Mouse (Mus musculus): ENCODE data around the gene Wdr20.

The Wdr20 gene

GRCm38 (mm10) chr12:110779296-110779695, 41.6 kb downstream of the Wdr20 start:
- no peak for DNase-seq (ENCODE audit: low spot score)

- no peak for DNase-seq (ENCODE audit: low spot score)
Measured at GRCm38 (mm10) chr12:110781181-110781580, 43.4 kb downstream of the Wdr20 start.

DNA sequence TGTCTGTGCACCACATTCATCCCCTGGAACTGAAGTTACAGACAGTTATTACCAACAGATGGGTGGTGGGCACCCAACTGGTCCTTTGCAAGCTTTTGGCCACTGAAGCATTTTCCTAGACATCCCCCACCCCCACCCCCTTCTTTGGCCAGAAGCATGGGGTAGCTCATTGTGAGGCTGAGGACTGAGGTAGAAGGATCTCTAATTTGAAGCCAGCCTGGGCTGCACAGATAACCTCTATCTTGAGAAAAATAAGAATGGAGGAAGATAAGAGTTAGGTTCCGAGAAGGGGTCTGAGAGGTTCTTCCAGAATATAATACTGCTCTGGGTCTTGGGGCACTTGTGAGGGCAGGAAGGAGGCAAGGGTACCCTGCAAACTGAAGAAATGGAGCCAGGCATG, 44.5 kb downstream of the Wdr20 start:
- no peak for DNase-seq (ENCODE audit: low spot score)

GRCm38 (mm10) chr12:110784211-110784610, 46.5 kb downstream of the Wdr20 start:
- no peak for DNase-seq (ENCODE audit: low spot score)

DNA sequence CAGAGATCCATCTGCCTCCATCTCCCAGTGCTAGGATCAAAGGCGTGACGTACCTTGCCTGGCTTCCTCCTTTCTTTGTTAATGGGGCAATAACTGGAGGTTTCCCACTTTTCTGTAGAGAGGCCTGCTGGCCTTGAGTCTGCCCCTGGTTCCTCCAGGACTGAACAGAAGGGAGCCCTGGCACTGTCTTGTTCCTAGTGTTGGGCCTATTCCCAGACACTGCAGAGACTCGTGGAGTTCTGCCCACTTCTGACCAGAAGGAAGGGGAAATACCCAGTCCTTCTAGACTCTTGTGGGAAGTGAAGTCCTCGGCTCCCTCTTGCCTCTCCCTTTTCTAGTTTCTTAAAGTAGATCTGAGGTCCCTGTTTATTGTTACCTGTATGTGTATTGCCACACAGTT, 48.5 kb downstream of the Wdr20 start:
- no peak for DNase-seq (ENCODE audit: low spot score)

DNA sequence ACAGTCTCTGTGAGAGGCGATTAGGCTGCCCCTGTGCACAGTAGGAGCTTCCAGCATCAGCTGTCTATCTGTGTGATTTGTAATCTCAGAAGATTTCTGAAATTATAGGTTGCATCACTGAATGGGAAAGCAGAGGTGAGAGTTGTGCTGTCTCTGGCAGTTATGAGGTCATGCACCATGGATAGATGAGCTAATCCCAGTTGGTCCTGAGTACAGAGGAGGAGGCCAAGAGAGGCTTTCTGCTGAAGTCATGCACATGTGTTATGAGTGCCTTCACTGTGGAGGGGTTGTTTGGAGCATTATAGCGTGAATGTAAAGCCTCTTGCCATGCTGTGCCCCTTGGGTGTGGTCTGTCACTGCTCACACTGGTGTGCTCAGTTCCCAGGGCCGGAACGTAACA, 52.8 kb downstream of the Wdr20 start:
- no peak for DNase-seq (ENCODE audit: low spot score)

GRCm38 (mm10) chr12:110791026-110791425, 53.3 kb downstream of the Wdr20 start:
- no peak for DNase-seq (ENCODE audit: low spot score)

DNA sequence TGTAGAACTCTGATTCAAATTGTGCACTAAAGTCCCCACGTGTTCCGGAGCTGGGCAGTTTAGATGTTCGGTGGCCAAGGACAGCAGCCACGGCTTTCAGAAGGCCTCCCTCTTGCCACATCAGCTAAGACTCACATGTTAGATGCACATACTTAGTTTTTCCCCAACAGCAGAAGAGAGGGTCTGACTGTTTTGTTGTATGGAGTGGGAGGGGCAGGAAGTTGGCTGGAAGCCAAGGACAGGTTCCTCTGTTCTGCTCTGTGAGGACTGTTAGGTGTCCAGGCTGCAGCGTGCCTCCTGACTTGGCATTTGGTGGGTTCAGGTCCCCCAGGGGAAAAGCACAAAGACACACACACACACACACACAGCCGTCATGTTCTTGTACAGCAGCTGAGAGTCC, 57.3 kb downstream of the Wdr20 start:
- no peak for DNase-seq (ENCODE audit: low spot score)

DNA sequence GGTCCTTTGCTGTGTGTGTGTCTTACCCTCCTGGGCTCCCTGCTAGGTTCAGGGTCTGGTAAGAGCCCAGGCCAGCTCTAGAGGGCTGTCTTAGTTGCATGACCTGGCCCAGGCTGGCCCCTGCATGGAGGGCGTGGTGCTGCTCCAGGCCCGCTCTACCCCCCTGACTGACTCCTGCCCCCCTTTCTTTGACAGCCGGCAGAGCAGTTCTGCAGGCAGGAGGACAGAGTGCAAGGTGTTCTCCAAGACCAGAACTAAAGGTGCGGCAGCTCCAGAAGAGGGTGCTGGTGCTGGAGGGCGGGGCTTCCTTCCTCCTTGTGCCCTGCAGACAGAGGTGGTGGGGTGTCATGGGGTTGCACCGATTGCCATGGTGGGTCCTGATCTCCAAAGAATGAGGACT, 59.0 kb downstream of the Wdr20 start:
- no peak for DNase-seq (ENCODE audit: low spot score)

- no peak for DNase-seq (ENCODE audit: low spot score)
Measured at GRCm38 (mm10) chr12:110797202-110797601, 59.5 kb downstream of the Wdr20 start.

GRCm38 (mm10) chr12:110797842-110798431, 60.2 kb downstream of the Wdr20 start:
- DNase-seq (ENCODE audit: low spot score), result no peak

DNA sequence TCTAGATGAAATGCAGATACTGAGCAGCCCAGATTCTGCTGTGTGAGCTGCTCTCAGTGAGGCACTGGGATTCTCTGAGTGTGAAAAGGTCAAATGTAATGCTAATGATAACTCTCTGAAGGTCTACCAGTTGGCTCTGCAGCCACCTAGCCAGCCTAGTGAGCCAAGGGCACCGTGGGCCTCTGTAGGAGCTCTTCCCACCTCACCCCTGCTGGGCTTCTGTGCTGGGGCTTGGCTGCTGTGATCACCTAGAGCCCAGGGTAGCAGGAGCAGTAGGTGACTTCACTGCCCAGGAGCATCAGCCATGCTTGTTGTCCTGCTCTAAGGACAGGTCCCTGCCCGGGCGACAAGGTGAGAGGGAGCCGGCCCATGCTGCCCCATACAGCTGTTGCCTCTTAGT, 61.5 kb downstream of the Wdr20 start:
- DNase-seq (ENCODE audit: low spot score), result no peak

DNA sequence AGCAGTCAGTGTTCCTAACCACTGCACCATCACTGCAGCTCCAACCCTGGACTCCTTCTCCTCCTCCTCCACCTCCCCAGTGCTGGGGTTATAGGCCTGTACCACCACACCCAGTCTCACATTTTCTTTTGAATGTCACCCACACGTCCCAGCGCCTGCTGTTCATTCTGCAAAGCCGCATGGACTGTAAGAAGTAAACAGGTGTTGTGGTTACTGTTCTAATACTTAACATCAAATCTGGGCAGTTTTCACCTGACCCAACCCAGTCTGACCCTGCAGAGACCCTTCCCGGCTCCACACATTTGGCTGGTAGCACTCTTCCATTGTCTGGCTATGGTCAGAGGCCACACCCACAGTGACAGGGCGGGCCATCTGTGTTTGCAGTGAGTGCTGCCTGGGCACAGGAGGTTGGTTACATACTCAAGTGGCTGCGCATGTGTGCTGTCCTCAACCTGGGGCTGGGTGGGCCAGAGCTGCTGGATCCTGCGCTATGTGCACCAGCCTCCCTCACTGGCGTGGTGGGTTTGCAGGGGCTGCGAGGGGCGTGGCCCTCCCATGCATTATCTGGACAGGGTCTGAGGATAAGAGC, 64.2 kb downstream of the Wdr20 start:
- DNase-seq (ENCODE audit: low spot score), result no peak

- no peak for DNase-seq (ENCODE audit: low spot score)
Measured at GRCm38 (mm10) chr12:110802674-110803297, 65.0 kb downstream of the Wdr20 start.

GRCm38 (mm10) chr12:110804261-110804660, 66.5 kb downstream of the Wdr20 start:
- DNase-seq (ENCODE audit: low spot score), result no peak

DNA sequence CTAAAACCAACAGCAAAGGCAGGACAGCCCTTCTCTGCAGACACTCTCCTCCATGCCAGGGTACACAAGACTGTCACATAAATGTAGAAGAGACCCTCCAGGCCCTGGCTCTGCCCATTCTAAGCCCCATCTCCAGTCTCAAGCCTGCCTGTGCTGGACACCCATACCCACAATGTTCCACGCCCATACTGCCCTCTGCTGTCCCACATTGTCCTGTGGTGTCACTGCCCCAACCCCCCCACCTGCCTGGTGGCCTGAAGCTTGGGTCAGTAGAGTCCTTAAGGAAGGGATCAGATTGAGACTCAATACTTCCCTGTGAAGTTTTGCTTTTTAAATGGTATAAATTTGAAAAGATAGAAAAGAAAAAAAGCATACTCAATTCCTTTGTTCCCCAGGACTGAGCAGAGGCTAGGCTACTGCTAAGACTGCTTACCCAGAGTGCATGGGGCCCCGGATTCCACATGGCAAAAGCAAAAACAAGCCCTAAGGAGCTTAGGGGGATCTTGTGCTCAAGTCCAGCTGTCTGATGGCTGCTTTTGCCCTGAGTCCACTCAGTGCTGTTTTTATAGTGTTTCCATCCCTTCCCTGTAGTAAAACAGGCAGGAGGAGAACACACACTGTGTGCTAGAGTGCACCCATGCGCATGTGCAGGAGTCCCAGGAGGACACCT, 68.7 kb downstream of the Wdr20 start:
- no peak for DNase-seq (ENCODE audit: low spot score)

- DNase-seq (ENCODE audit: low spot score), result no peak
Measured at GRCm38 (mm10) chr12:110808430-110808829, 70.7 kb downstream of the Wdr20 start.

- DNase-seq (ENCODE audit: low spot score), result no peak
Measured at GRCm38 (mm10) chr12:110808848-110809247, 71.1 kb downstream of the Wdr20 start.

GRCm38 (mm10) chr12:110813132-110813531, 75.4 kb downstream of the Wdr20 start:
- DNase-seq (ENCODE audit: low spot score), result peak; percentile 26

GRCm38 (mm10) chr12:110813624-110814023, 75.9 kb downstream of the Wdr20 start:
- no peak for DNase-seq (ENCODE audit: low spot score)

GRCm38 (mm10) chr12:110814924-110815323, 77.2 kb downstream of the Wdr20 start:
- DNase-seq (ENCODE audit: low spot score), result no peak

GRCm38 (mm10) chr12:110816833-110817232, 79.1 kb downstream of the Wdr20 start:
- no peak for DNase-seq (ENCODE audit: low spot score)

DNA sequence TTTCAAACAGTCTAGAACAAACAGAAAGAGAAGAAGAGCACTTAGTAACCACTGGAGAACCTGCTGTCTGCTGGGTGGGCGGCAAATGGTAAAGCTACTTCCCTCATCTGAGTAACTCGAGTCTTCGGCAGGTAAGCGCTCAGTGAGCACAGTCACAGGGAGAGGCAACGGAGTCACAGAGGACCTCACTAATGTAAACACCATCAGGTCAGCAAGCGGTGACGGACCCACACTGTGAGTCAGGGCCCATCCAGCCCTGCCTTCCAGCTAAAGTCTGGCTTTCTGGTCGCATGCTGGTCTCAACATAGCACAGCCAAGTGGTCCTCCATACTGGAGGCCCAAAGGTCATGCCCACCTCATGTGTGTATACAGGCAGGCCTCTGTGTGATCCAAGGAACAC, 81.6 kb downstream of the Wdr20 start:
- DNase-seq (ENCODE audit: low spot score), result no peak
